Mouse (Mus musculus) cerebellum, adult 2 months (tissue): Measurements from ENCODE around the gene Dennd5b.

Experiments
- CTCF ChIP-seq: fragments of 200-500 bp; IDR thresholded peaks from 2 replicates; pipeline ENCODE4 v1.5.1; 2011; ENCODE audit warnings: low read depth, mild to moderate bottlenecking, control low read depth, low read length, moderate library complexity, borderline replicate concordance; ENCODE audit not compliant: insufficient read depth
- POLR2A ChIP-seq: fragments of 200-500 bp; IDR thresholded peaks from 2 replicates; pipeline ENCODE4 v1.6.1; 2011; ENCODE audit warnings: low read length, control low read depth, borderline replicate concordance; ENCODE audit not compliant: insufficient read depth

GRCm38 (mm10) chr6:148961285-148961684 lies 140.2 kb downstream of the Dennd5b start:
- TF ChIP-seq CTCF (no peak), POLR2A (no peak)
